Mouse (Mus musculus): ENCODE measurements around the gene Gm10577. TPM values are rescaled to one million over a fixed set of nuclear protein-coding genes. Genes with fewer than 3 reads are reported as not detected.

Gm10577 gene
- total and polyA plus RNA-seq, 2 experiments from 2014 or later, result not detected

DNA sequence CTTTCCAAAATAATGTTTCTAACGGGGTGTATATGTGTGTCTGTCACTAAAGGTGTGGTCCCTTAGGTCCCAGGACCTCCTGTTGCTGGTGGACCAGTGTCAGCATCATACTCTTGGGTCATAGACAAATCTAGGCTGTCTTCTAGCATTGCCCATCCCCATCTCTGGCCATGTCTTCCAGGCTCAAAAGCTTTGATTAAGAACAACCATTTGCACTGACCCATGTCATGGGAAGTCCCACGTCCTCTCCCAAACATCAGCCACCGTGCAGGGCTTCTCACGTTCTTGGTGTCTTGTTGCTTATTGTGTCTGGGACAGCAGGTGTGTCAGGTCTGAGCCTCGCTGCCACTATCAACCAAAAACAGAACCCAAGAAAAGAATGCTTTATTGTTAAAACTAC, 24.9 kb downstream of the Gm10577 start:
- Histone ChIP-seq H3K9ac (replicated peaks; ENCODE audit: low read depth, low read length) (no peak overlapping the region), H3K27ac (ENCODE audit: low read depth) (no peak overlapping the region), H3K4me2 (ENCODE audit: low read depth, low read length) (no peak overlapping the region), H3K9me3 (replicated peaks; ENCODE audit: control insufficient read depth, low read length) (no peaks in the 10 kb centered on the region), H3K4me1 (ENCODE audit: control insufficient read depth, insufficient read depth) (no peaks in the 10 kb centered on the region), H3K27me3 (ENCODE audit: control insufficient read depth, insufficient read depth, low read length) (no peaks in the 10 kb centered on the region), H3K36me3 (replicated peaks; ENCODE audit: control insufficient read depth, insufficient read depth, low read length) (peaks cover 31% of the 10 kb centered on the region), H3K4me3 (ENCODE audit: low read depth, low read length) (no peak overlapping the region)
- TF ChIP-seq CTCF (IDR thresholded peaks at IDR 0.05; ENCODE audit: low read depth), result no peak
- no peak for TF ChIP-seq EP300 (IDR thresholded peaks at IDR 0.05; ENCODE audit: low read depth)
- 90% methylated on average over 5 of the region's 5 CpGs for WGBS
- ATAC-seq (ENCODE audit: insufficient read depth, low read depth) (no peak), DNase-seq (ENCODE audit: low spot score) (no peak)

DNA sequence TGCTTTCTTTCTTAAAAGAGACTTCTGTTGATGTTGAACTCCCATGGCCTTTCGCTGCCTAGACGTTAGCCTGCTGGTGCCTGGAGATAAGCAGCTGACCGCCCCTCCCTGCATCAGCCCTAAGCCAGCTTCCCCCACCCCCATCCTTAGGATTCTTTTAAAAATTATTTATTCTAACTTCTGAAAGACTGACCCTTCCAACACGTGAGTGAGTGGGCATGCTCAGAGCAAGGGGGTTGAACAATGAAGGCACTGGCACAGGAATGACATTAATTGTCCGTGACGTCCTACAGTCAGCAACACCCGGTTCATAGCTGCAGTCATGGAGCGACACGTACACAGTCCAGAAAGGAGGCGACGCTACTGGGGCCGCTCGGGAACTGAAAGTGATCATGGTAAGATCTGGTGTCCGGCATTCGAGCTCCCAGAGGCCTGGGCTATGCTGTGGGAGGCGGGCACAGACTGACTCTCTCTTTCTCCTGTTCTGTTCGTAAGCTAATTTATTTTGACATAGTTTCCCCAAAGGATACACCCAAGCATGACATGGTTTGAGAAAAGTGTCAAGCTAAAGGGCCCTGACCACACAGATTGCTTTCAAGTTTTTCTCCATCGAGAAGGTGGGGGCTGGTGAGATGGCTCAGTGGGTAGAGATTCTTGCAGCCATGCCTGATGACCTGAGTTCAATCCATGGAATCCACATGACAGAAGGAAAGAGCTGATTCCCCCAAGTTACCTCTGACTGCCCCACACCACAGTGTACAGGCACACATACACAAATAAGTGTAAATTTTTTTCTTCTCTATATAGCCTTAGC, 25.8 kb downstream of the Gm10577 start:
- Histone ChIP-seq H3K4me1 (ENCODE audit: control insufficient read depth, insufficient read depth) (no peaks in the 10 kb centered on the region), H3K4me3 (ENCODE audit: low read depth, low read length) (no peak overlapping the region), H3K27ac (ENCODE audit: low read depth) (no peak overlapping the region), H3K4me2 (ENCODE audit: low read depth, low read length) (no peak overlapping the region), H3K27me3 (ENCODE audit: control insufficient read depth, insufficient read depth, low read length) (no peaks in the 10 kb centered on the region), H3K36me3 (replicated peaks; ENCODE audit: control insufficient read depth, insufficient read depth, low read length) (peaks cover 40% of the 10 kb centered on the region), H3K9ac (replicated peaks; ENCODE audit: low read depth, low read length) (no peak overlapping the region), H3K9me3 (replicated peaks; ENCODE audit: control insufficient read depth, low read length) (no peaks in the 10 kb centered on the region)
- TF ChIP-seq EP300 (IDR thresholded peaks at IDR 0.05; ENCODE audit: low read depth) (no peak), CTCF (IDR thresholded peaks at IDR 0.05; ENCODE audit: low read depth) (no peak)
- WGBS, result 58% methylated on average over 18 of the region's 18 CpGs
- DNase-seq (ENCODE audit: low spot score) (peak; percentile 16), ATAC-seq (ENCODE audit: insufficient read depth, low read depth) (peak; percentile 33; the same call in 1 of the 2 replicates)

DNA sequence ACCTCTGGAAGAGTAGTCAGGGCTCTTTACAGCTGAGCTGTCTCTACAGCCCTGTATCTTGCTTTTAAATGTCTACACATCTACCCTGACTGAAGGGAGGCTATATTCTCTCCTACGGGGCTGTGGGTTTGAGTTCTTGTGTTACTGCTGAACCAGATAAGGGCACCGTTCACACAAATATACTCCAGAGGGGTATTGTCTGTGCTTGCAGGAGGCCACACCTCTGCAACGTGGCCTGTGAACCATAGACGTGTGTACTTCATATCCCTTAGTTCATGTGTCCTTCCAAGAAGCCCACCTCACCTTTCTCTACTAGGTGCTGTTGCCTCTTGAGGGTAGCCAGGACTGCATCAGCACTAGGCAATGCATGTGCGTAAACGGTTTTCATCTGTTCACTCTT, 28.4 kb downstream of the Gm10577 start:
- Histone ChIP-seq H3K4me2 (ENCODE audit: low read depth, low read length) (no peak overlapping the region), H3K9ac (replicated peaks; ENCODE audit: low read depth, low read length) (no peak overlapping the region), H3K4me1 (ENCODE audit: control insufficient read depth, insufficient read depth) (no peaks in the 10 kb centered on the region), H3K27me3 (ENCODE audit: control insufficient read depth, insufficient read depth, low read length) (no peaks in the 10 kb centered on the region), H3K9me3 (replicated peaks; ENCODE audit: control insufficient read depth, low read length) (no peaks in the 10 kb centered on the region), H3K4me3 (ENCODE audit: low read depth, low read length) (no peak overlapping the region), H3K36me3 (replicated peaks; ENCODE audit: control insufficient read depth, insufficient read depth, low read length) (peaks cover 48% of the 10 kb centered on the region), H3K27ac (ENCODE audit: low read depth) (no peak overlapping the region)
- DNase-seq (ENCODE audit: low spot score) (no peak), ATAC-seq (ENCODE audit: insufficient read depth, low read depth) (no peak)
- TF ChIP-seq CTCF (IDR thresholded peaks at IDR 0.05; ENCODE audit: low read depth), result no peak
- TF ChIP-seq EP300 (IDR thresholded peaks at IDR 0.05; ENCODE audit: low read depth), result no peak
- WGBS, result 72% methylated on average over 6 of the region's 6 CpGs

DNA sequence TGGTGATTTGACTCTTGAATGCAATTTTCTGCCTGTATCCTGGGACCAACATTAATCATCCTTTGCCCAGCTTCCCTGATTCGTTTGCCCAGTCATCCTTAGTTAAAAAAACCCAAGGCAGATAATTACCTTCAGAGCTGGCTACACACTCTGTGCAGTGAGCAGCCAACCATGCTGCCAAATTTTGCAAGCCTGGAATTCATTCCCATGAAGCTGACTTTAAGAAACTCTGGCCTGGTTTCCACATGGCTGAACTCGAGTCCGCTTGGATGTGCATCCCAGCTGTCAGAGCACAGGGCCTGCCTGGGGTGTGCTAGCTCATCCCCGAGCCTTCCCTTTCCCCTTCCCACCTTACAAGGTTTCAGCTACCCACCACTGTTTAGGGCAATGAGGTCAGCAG, 29.5 kb downstream of the Gm10577 start:
- Histone ChIP-seq H3K4me1 (ENCODE audit: control insufficient read depth, insufficient read depth) (no peaks in the 10 kb centered on the region), H3K4me2 (ENCODE audit: low read depth, low read length) (no peak overlapping the region), H3K27me3 (ENCODE audit: control insufficient read depth, insufficient read depth, low read length) (no peaks in the 10 kb centered on the region), H3K27ac (ENCODE audit: low read depth) (no peak overlapping the region), H3K9ac (replicated peaks; ENCODE audit: low read depth, low read length) (no peak overlapping the region), H3K4me3 (ENCODE audit: low read depth, low read length) (no peak overlapping the region), H3K36me3 (replicated peaks; ENCODE audit: control insufficient read depth, insufficient read depth, low read length) (peaks cover 56% of the 10 kb centered on the region), H3K9me3 (replicated peaks; ENCODE audit: control insufficient read depth, low read length) (no peaks in the 10 kb centered on the region)
- WGBS, result 64% methylated on average over 4 of the region's 4 CpGs
- no peak for ATAC-seq (ENCODE audit: insufficient read depth, low read depth)
- DNase-seq (ENCODE audit: low spot score), result no peak
- TF ChIP-seq EP300 (IDR thresholded peaks at IDR 0.05; ENCODE audit: low read depth) (no peak), CTCF (IDR thresholded peaks at IDR 0.05; ENCODE audit: low read depth) (no peak)

DNA sequence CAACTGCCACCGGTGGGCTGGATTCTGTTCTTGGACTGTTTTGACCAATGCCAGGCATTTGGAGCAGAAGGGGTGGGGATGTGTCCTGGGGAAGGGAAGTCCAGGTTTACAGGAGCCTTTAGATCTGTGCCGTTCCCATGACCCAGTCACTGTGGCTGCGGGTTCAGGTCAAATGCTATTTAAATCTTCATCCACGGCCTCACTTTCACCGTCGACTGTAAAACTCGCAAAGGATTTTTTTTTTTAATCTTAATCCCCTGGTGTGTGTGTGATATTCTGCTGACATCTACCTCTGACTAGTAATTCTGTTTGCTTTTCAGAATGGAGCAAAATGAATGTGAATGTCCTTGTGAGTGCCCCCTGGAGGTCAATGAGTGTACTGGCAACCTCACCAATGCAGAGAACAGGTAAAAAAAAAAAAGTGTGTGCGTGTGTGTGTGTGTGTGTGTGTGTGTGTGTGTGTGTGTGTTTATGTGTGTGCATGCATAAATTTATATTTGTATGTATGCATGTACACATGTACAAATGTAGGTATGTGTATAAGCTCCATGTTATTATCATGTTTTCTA, 32.2 kb downstream of the Gm10577 start:
- no peak overlapping the region for H3K4me3 ChIP-seq (ENCODE audit: low read depth, low read length)
- H3K9me3 ChIP-seq (replicated peaks; ENCODE audit: control insufficient read depth, low read length), result no peaks in the 10 kb centered on the region
- DNase-seq (ENCODE audit: low spot score) (peak; percentile 38), ATAC-seq (ENCODE audit: insufficient read depth, low read depth) (no peak)
- no peaks in the 10 kb centered on the region for H3K4me1 ChIP-seq (ENCODE audit: control insufficient read depth, insufficient read depth)
- WGBS, result 73% methylated on average over 8 of the region's 8 CpGs
- no peak for TF ChIP-seq EP300 (IDR thresholded peaks at IDR 0.05; ENCODE audit: low read depth)
- peak; percentile 71 for TF ChIP-seq CTCF (IDR thresholded peaks at IDR 0.05; ENCODE audit: low read depth)
- H3K27me3 ChIP-seq (ENCODE audit: control insufficient read depth, insufficient read depth, low read length), result no peaks in the 10 kb centered on the region
- H3K9ac ChIP-seq (replicated peaks; ENCODE audit: low read depth, low read length), result no peak overlapping the region
- H3K27ac ChIP-seq (ENCODE audit: low read depth), result no peak overlapping the region
- H3K36me3 ChIP-seq (replicated peaks; ENCODE audit: control insufficient read depth, insufficient read depth, low read length), result peaks cover 50% of the 10 kb centered on the region
- no peak overlapping the region for H3K4me2 ChIP-seq (ENCODE audit: low read depth, low read length)
